Mouse (Mus musculus): ENCODE measurements around the gene Rspry1. TPM values are rescaled to one million over a fixed set of nuclear protein-coding genes. Genes with fewer than 3 reads are reported as not detected.

Gene Rspry1
- polyA plus RNA-seq, 1 experiment from 2014 or later: 47.6 TPM

- DNase-seq (ENCODE audit: low spot score) (peak; percentile 92), ATAC-seq (peak; percentile 84)
- under 1% methylated on average over 35 of the region's 35 CpGs for WGBS
- Histone ChIP-seq H3K4me1 (ENCODE audit: control insufficient read depth, insufficient read depth, low read length) (no peaks in the 10 kb centered on the region), H3K27me3 (replicated peaks; ENCODE audit: control insufficient read depth, insufficient read depth, low read length) (no peaks in the 10 kb centered on the region), H3K4me2 (ENCODE audit: low read length) (peak overlapping the region; percentile 41), H3K4me3 (ENCODE audit: low read depth, low read length) (peak overlapping the region; percentile 42), H3K9ac (ENCODE audit: low read length) (peak overlapping the region; percentile 36; the same call in 1 of the 2 replicates), H3K27ac (ENCODE audit: low read depth, low read length) (peak overlapping the region; percentile 41; the same call in 1 of the 2 replicates), H3K36me3 (ENCODE audit: control insufficient read depth, insufficient read depth, low read length) (no peaks in the 10 kb centered on the region), H3K9me3 (replicated peaks; ENCODE audit: control insufficient read depth, low read length) (no peaks in the 10 kb centered on the region)
These were observed 101.4 kb downstream of the Rspry1 start for GRCm38 (mm10) chr8:94702844-94703813.

GRCm38 (mm10) chr8:94703972-94704668 is 102.4 kb downstream of the Rspry1 start:
- H3K4me2 ChIP-seq (ENCODE audit: low read length): peak overlapping the region; percentile 64
- peak overlapping the region; percentile 52; the same call in 1 of the 2 replicates for H3K27ac ChIP-seq (ENCODE audit: low read depth, low read length)
- H3K27me3 ChIP-seq (replicated peaks; ENCODE audit: control insufficient read depth, insufficient read depth, low read length): no peaks in the 10 kb centered on the region
- H3K4me1 ChIP-seq (ENCODE audit: control insufficient read depth, insufficient read depth, low read length): no peaks in the 10 kb centered on the region
- H3K9me3 ChIP-seq (replicated peaks; ENCODE audit: control insufficient read depth, low read length): no peaks in the 10 kb centered on the region
- H3K36me3 ChIP-seq (ENCODE audit: control insufficient read depth, insufficient read depth, low read length): no peaks in the 10 kb centered on the region
- peak; percentile 92 for ATAC-seq
- peak; percentile 98 for DNase-seq (ENCODE audit: low spot score)
- peak overlapping the region; percentile 70 for H3K9ac ChIP-seq (ENCODE audit: low read length)
- WGBS: under 1% methylated on average over 35 of the region's 35 CpGs
- peak overlapping the region; percentile 42 for H3K4me3 ChIP-seq (ENCODE audit: low read depth, low read length)

GRCm38 (mm10) chr8:94704669-94704984 is 102.9 kb downstream of the Rspry1 start:
- peak overlapping the region; percentile 64 for H3K4me2 ChIP-seq (ENCODE audit: low read length)
- 15% methylated on average over 9 of the region's 9 CpGs for WGBS
- peak overlapping the region; percentile 52; the same call in 1 of the 2 replicates for H3K27ac ChIP-seq (ENCODE audit: low read depth, low read length)
- DNase-seq (ENCODE audit: low spot score): no peak
- no peaks in the 10 kb centered on the region for H3K4me1 ChIP-seq (ENCODE audit: control insufficient read depth, insufficient read depth, low read length)
- H3K4me3 ChIP-seq (ENCODE audit: low read depth, low read length): peak overlapping the region; percentile 42
- H3K27me3 ChIP-seq (replicated peaks; ENCODE audit: control insufficient read depth, insufficient read depth, low read length): no peaks in the 10 kb centered on the region
- ATAC-seq: no peak
- H3K36me3 ChIP-seq (ENCODE audit: control insufficient read depth, insufficient read depth, low read length): no peaks in the 10 kb centered on the region
- peak overlapping the region; percentile 70 for H3K9ac ChIP-seq (ENCODE audit: low read length)
- no peaks in the 10 kb centered on the region for H3K9me3 ChIP-seq (replicated peaks; ENCODE audit: control insufficient read depth, low read length)

- ATAC-seq (no peak), DNase-seq (ENCODE audit: low spot score) (no peak)
- Histone ChIP-seq H3K4me3 (ENCODE audit: low read depth, low read length) (no peak overlapping the region), H3K27ac (ENCODE audit: low read depth, low read length) (no peak overlapping the region), H3K9me3 (replicated peaks; ENCODE audit: control insufficient read depth, low read length) (no peaks in the 10 kb centered on the region), H3K36me3 (ENCODE audit: control insufficient read depth, insufficient read depth, low read length) (no peaks in the 10 kb centered on the region), H3K4me2 (ENCODE audit: low read length) (no peak overlapping the region), H3K4me1 (ENCODE audit: control insufficient read depth, insufficient read depth, low read length) (no peaks in the 10 kb centered on the region), H3K27me3 (replicated peaks; ENCODE audit: control insufficient read depth, insufficient read depth, low read length) (no peaks in the 10 kb centered on the region), H3K9ac (ENCODE audit: low read length) (no peak overlapping the region)
- WGBS: 88% methylated on average over 10 of the region's 10 CpGs
These were observed 104.0 kb downstream of the Rspry1 start for GRCm38 (mm10) chr8:94705581-94706245.

- 80% methylated on average over 9 of the region's 9 CpGs for WGBS
- no peak for DNase-seq (ENCODE audit: low spot score)
- Histone ChIP-seq H3K36me3 (ENCODE audit: control insufficient read depth, insufficient read depth, low read length) (no peaks in the 10 kb centered on the region), H3K27ac (ENCODE audit: low read depth, low read length) (no peak overlapping the region), H3K9me3 (replicated peaks; ENCODE audit: control insufficient read depth, low read length) (no peaks in the 10 kb centered on the region), H3K27me3 (replicated peaks; ENCODE audit: control insufficient read depth, insufficient read depth, low read length) (no peaks in the 10 kb centered on the region), H3K4me2 (ENCODE audit: low read length) (no peak overlapping the region), H3K9ac (ENCODE audit: low read length) (no peak overlapping the region), H3K4me1 (ENCODE audit: control insufficient read depth, insufficient read depth, low read length) (no peaks in the 10 kb centered on the region), H3K4me3 (ENCODE audit: low read depth, low read length) (no peak overlapping the region)
- ATAC-seq: no peak
These were observed 105.1 kb downstream of the Rspry1 start for GRCm38 (mm10) chr8:94706732-94707395.

Other genes with a start within 250 kb of the Rspry1 start
- 62.6 and 72.3 TPM in 2 replicates for gene Herpud1, start 215.5 kb upstream of the Rspry1 start, polyA plus RNA-seq (2014; fragmentation: Nextera tagmentation; extraction: Ambion mirVana)
- 0.17 and 0.36 TPM in 2 replicates for gene Nlrc5, start 167.6 kb upstream of the Rspry1 start, polyA plus RNA-seq (2014; fragmentation: Nextera tagmentation; extraction: Ambion mirVana)
- 18.0 and 26.0 TPM in 2 replicates for gene Cpne2, start 68.9 kb upstream of the Rspry1 start, polyA plus RNA-seq (2014; fragmentation: Nextera tagmentation; extraction: Ambion mirVana)
- gene Fam192a, start 60 bp downstream of the Rspry1 start, polyA plus RNA-seq (2014; fragmentation: Nextera tagmentation; extraction: Ambion mirVana): 96.2 and 108 TPM in 2 replicates
- 89.3 and 101 TPM in 2 replicates for gene Arl2bp, start 64.7 kb downstream of the Rspry1 start, polyA plus RNA-seq (2014; fragmentation: Nextera tagmentation; extraction: Ambion mirVana)
- gene Pllp, start 94.3 kb downstream of the Rspry1 start, polyA plus RNA-seq (2014; fragmentation: Nextera tagmentation; extraction: Ambion mirVana): 0.71 and 1.2 TPM in 2 replicates
- not detected in 2 replicates for gene Ccl22, start 143.7 kb downstream of the Rspry1 start, polyA plus RNA-seq (2014; fragmentation: Nextera tagmentation; extraction: Ambion mirVana)
- 11.2 and 18.4 TPM in 2 replicates for gene Cx3cl1, start 170.1 kb downstream of the Rspry1 start, polyA plus RNA-seq (2014; fragmentation: Nextera tagmentation; extraction: Ambion mirVana)
- gene Ccl17, start 208.5 kb downstream of the Rspry1 start, polyA plus RNA-seq (2014; fragmentation: Nextera tagmentation; extraction: Ambion mirVana): 0.63 TPM in 1 of 2 replicates, not detected in the other
- 63.1 TPM in 2 replicates for gene Coq9, start 236.4 kb downstream of the Rspry1 start, polyA plus RNA-seq (2014; fragmentation: Nextera tagmentation; extraction: Ambion mirVana)
- gene Ciapin1, start 236.4 kb downstream of the Rspry1 start, polyA plus RNA-seq (2014; fragmentation: Nextera tagmentation; extraction: Ambion mirVana): 124 and 147 TPM in 2 replicates

Measured in forebrain, embryonic 14.5 days (tissue).